8 mouse cellular contexts compared by ENCODE assay signal in the genomic region with DNA sequence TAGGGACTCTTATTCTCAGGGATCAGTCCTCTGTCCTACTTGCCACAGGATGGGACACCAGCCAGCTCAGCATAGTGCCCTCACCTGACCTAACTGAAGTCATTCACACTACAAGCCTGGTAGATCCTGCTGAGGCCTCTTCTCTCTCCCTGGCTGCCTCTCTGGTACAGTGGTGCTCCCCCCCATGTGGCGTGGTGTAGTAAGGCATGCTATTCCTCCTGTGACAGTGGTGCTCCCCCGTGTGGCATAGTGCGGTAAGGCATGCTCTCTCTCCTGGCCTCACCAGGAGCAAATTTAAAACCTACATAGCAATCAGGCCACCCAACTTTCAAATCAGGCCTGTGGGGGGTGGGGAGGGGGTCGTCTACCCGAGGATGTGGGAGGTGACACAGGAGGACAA. TPM values are rescaled to one million over a fixed set of nuclear protein-coding genes. Genes with fewer than 3 reads are reported as not detected.
A peak's percentile ranks its signal among the peaks of the same experiment; 100 is the strongest.
DNase-seq lines count a peak whose midpoint lies in the region; ATAC-seq lines count a peak whose summit lies in the region.

No protein-coding gene starts in this region.

- H3K4me2 ChIP-seq in hindbrain, embryonic 16.5 days (ENCODE audit: low read length), result no peak overlapping the region

- H3K9me3 ChIP-seq in hindbrain, embryonic 16.5 days (ENCODE audit: control insufficient read depth, low read length), result no peaks in the 10 kb centered on the region

- 11% methylated on average over 5 of the region's 5 CpGs for WGBS in hindbrain, embryonic 16.5 days

- H3K36me3 ChIP-seq in hindbrain, embryonic 16.5 days (ENCODE audit: control insufficient read depth, insufficient read depth, low read length), result no peaks in the 10 kb centered on the region

- peak; percentile 91 for DNase-seq in ZHBTc4 (ENCODE audit: low read depth, low spot score)
- peak; percentile 80 for DNase-seq in cerebellum, adult 9-10 months
- DNase-seq in layer of hippocampus, postnatal 36 days, result peak; percentile 75 to 79
- peak; percentile 93 for DNase-seq in lung, postnatal 36 days
- DNase-seq in right cerebral cortex, postnatal 4 days, result peak; percentile 82
- DNase-seq in urinary bladder, postnatal 4 days (ENCODE audit: low spot score in 2 of 2), result peak; percentile 66 to 88

- H3K4me3 ChIP-seq in hindbrain, embryonic 16.5 days (ENCODE audit: low read length), result no peak overlapping the region

- H3K27me3 ChIP-seq in hindbrain, embryonic 16.5 days (replicated peaks; ENCODE audit: control insufficient read depth, insufficient read depth, low read length), result no peaks in the 10 kb centered on the region

- no peak overlapping the region for H3K27ac ChIP-seq in hindbrain, embryonic 16.5 days (ENCODE audit: low read depth, low read length)

- ATAC-seq in frontal cortex, adult (ENCODE audit: low TSS enrichment), result peak; percentile 87
- ATAC-seq in hindbrain, embryonic 16.5 days, result peak; percentile 70; the same call in 1 of the 2 replicates

- H3K9ac ChIP-seq in hindbrain, embryonic 16.5 days (ENCODE audit: low read depth, low read length), result no peak overlapping the region

- H3K4me1 ChIP-seq in hindbrain, embryonic 16.5 days (ENCODE audit: control insufficient read depth, insufficient read depth, low read depth, low read length), result no peaks in the 10 kb centered on the region

RNA-seq across cellular contexts. Expression of gene Dnah17, which starts 26.4 kb away (rescaled TPM):
- 0.22 and 0.23 TPM in 2 replicates for polyA plus RNA-seq in hindbrain, embryonic 16.5 days (2015; fragmentation: Nextera tagmentation; extraction: Ambion mirVana)
- total RNA-seq in layer of hippocampus, postnatal 36 days (2021), result under 1 TPM; 0.03 to 0.07 TPM
